Mouse (Mus musculus): ENCODE data around the gene Lrrc8a.

Gene Lrrc8a

GRCm38 (mm10) chr2:30237199-30237880, at the start of gene Lrrc8a:
TSS of gene Lrrc8a (plus strand) at chr2:30237715.
- peak; percentile 90 for DNase-seq (ENCODE audit: low read depth)

DNA sequence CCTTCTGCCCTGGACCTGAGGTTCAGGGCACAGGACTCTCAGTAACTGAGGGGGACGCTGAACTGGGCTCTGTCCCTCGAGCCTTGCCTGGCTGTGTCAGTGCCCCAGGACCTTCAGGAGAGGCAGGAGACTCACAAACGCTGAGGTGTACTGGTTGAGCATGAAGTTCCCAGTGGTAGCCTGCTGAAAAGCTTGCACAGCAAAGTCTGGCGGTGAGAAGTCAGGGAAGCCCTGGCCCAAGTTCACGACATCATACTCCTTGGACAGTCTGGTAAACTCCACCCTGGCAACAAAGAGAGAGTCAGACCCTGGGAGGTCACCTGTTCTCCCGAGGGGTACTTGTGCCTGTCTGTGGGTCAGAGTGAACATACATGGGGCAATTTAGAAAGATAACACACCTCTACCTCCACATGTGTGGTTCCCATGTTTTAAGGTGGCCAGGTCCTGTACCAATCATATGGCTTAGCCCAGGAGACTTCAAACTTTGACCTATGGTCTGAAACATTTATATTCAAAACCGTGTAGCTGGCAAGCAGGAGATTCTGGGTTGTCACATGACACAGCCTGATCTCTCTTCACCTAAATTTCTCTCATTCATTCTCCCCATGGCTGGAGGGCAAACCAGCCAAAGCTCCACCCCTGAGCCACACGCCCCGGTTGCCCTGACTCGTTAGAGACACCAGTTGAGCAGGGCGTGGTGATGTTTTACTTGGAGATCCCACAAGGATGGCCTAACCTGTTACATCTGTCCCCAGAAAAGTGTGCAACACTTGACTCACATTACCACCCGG, 45.5 kb upstream of the Lrrc8a start:
- DNase-seq (ENCODE audit: low read depth): no peak

DNA sequence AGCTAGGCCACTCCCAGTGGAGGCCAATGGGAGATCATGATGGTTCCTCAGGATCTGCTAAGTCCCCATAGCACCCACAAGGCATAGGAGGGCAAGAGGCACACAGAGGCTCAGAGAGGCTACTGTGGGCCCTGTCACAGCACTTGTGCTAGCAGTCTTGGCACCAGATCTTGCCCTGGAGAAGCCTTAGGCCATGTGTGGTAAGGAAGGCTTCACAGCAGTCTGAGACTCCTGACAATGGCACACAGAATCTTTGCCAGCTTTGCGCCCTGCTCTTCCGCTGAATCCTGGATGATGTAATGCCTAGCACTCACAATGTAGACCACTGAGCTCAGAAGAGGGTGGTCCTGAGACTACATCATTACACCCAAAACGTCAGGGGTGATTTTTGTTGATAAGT, 42.9 kb upstream of the Lrrc8a start:
- no peak for DNase-seq (ENCODE audit: low read depth)

DNA sequence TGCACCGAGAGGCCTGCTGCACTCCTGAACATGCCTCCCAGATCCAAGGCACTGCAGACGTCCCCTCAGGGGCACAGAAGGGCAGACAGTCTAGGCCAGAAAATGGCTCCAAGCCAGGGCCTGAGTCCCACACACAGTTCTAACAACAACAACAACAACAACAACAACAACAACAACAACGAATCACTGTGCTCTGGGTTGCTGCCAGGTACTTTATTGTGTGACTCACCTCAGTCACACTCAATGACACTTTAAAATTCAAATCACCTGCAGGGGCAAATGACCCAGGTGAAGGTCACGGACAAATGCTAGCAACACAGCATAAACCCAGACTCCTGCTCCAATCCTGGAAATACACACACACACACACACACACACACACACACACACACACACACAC, 39.5 kb upstream of the Lrrc8a start:
- DNase-seq (ENCODE audit: low read depth): no peak

- no peak for DNase-seq (ENCODE audit: low read depth)
These were observed 37.5 kb upstream of the Lrrc8a start for GRCm38 (mm10) chr2:30199984-30200383.

- no peak for DNase-seq (ENCODE audit: low read depth)
These were observed 37.1 kb upstream of the Lrrc8a start for GRCm38 (mm10) chr2:30200388-30200925.

- DNase-seq (ENCODE audit: low read depth): no peak
These were observed 34.1 kb upstream of the Lrrc8a start for GRCm38 (mm10) chr2:30203439-30203838.

DNA sequence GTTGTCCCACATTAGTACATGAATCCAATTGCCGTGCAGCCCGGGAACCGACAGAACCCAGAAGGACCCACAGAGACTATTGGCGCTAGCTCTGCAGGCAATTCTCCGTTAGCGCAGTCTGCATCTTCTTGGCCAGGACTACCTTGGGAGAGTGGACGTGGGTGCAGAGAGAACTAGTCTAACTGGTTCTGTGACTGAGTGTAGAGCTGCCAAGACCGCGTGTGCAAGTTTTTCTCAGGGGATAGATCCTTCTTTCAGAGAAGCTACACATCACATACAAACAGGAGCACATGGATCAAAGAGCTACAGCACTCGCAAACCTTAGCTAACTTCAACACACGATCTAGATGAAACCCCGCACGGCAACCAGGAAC, 32.3 kb upstream of the Lrrc8a start:
- DNase-seq (ENCODE audit: low read depth): no peak

DNA sequence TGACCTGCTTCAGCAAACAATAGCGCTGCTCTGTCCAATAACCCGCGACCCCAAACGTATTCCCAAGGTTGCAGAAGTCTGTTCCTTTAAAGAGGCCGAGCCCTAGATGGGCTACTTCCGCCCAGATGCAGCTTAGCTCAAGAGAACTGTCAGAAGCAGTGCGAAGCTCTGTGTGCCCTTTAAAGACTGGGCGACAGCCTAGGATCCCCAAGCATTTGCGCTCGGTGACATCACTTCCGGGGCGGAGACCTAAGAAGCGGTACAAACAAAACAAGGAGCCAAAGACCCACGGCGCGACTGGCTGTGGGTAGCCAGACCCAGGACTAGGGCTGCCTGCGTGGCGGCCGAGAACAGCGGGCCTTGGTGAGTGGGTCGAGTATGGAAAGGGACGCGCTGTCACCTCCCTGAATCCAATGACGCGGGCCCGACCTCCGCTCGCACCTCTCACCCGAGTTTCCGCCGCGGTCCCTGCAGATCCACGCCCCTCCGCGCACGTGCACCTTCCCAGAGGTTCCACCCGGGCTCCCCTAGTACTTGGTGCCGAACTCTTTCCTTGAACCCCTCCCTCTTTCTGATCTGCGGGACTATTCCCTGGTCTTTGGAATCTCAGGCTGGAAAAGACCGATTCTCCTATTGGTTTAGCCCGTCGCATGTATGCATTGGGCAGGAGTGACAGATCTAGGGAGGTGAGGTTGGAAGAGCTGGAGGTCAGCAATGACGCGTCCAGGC, 31.7 kb upstream of the Lrrc8a start, which contains the start of gene Kyat1:
TSS of gene Kyat1 (minus strand) at position 219 of the 729 bp plus-strand sequence.
- DNase-seq (ENCODE audit: low read depth): peak; percentile 71

DNA sequence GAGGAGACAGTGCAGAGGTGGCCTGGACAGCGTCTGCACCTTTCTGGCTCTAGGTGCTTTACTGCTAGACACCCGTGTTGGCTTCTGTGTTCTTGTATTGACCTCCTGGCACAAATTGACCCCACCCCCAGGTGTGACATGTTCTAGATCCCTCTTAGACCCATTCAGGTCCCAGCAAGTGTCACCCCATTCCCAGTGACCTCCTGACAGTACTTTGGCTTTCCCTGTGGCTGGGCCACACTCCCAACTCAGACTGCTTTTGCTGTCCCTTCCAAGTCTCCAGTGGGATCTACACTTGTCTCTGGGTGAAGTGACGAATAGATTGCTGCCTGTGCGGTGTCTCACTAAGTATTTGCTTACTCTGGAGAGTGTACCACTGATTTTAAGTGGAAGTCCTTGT, 30.1 kb upstream of the Lrrc8a start:
- no peak for DNase-seq (ENCODE audit: low read depth)

- DNase-seq (ENCODE audit: low read depth): no peak
These were observed 29.6 kb upstream of the Lrrc8a start for GRCm38 (mm10) chr2:30207886-30208285.

- DNase-seq (ENCODE audit: low read depth): no peak
These were observed 25.9 kb upstream of the Lrrc8a start for GRCm38 (mm10) chr2:30211408-30212168.

- no peak for DNase-seq (ENCODE audit: low read depth)
These were observed 25.4 kb upstream of the Lrrc8a start for GRCm38 (mm10) chr2:30212169-30212545.

GRCm38 (mm10) chr2:30212951-30213350, 24.6 kb upstream of the Lrrc8a start:
- peak; percentile 27 for DNase-seq (ENCODE audit: low read depth)

GRCm38 (mm10) chr2:30214745-30215144, 22.8 kb upstream of the Lrrc8a start:
- DNase-seq (ENCODE audit: low read depth): no peak

GRCm38 (mm10) chr2:30215493-30215892, 22.0 kb upstream of the Lrrc8a start:
- DNase-seq (ENCODE audit: low read depth): no peak

- no peak for DNase-seq (ENCODE audit: low read depth)
These were observed 21.2 kb upstream of the Lrrc8a start for GRCm38 (mm10) chr2:30216293-30216692.

DNA sequence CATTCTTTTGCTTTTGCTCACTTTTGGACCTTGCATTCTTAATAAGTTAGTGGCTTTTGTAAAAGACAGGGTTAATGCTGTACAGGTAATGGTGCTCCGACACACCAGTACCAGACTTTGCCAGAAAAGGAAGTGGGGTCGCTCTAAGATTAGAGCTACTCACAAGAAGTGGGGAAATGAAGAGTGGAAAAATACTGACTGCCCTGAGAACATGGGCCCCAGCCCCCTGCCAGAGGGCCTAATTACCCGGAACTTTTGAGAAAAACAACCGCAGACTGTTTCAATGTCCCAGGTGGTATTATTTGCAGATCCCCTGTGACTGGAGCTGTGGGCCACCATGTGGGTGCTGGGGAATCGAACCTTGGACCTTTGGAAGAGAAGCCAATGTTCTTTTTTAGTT, 1.9 kb upstream of the Lrrc8a start:
- no peak for DNase-seq (ENCODE audit: low read depth)

- DNase-seq (ENCODE audit: low read depth): no peak
These were observed 903 bp upstream of the Lrrc8a start for GRCm38 (mm10) chr2:30236426-30237198.

DNA sequence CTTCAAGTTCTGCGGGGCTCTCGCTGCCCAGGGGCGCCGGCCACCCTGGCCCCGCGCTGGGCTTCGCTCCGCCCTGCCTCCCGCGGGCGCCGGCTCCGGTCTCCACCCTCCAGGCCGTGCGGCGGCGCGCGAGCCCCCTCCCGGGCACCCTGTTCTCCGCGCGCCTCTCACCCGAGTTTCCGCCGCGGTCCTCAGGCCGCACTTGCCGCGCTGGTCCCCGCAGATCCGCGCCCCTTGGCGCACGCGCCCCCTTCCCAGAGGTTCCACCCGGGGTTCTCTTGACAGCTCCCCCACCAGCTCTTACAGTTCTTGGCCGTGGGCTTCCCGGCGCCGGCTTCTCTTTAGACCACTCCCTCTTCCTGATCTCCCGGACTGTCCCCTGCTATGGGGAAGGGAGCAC, 366 bp downstream of the Lrrc8a start:
- DNase-seq (ENCODE audit: low read depth): no peak

DNA sequence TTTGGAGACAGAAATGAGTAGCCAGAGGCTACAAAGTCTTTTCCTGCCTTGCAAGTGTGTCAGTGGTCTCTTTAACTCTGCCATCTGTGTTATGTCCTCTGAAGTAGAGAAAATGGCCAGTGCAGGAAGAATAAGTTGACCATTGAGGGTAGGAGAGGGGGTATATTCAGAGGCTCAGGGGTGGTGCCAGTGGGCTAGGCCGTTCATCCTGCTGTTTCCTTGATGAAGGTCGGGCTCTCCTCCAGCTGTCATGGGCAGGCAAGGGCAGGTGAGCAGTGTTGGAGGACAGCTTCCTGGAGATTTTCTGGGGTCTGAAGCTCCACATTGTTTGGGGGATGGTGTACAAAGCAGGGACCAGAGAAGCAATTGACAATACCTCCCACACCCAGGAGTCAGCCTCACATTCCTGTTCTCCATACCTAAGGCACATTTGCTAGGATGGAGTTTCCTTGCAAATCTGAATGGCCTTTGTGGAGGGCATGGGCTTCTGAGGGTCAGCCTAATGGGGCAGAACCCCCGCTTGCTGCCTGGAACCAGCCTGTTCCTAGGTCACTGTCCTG, 1.5 kb downstream of the Lrrc8a start:
- DNase-seq (ENCODE audit: low read depth): no peak
